Mouse (Mus musculus): ENCODE measurements at regions not wholly inside any gene's neighbourhood (a gene's known extent, or its start where the extent isn't known, plus 50 kb on each side); places are given as distances from the start of the nearest gene placed in this dataset.

GRCm38 (mm10) chr10:12062302-12062701 lies 719.1 kb downstream of the Epm2a start:
- Histone ChIP-seq H3K4me3 (no peak overlapping the region), H3K36me3 (no peaks in the 10 kb centered on the region), H3K9ac (no peak overlapping the region), H3K4me1 (replicated peaks) (no peaks in the 10 kb centered on the region), H3K27ac (ENCODE audit: poor library complexity, severe bottlenecking) (no peak overlapping the region), H3K27me3 (replicated peaks) (no peaks in the 10 kb centered on the region), H3K4me2 (no peak overlapping the region), H3K9me3 (replicated peaks) (no peaks in the 10 kb centered on the region)
- ATAC-seq (ENCODE audit: insufficient number of reproducible peaks, low FRiP score) = no peak
- 73% methylated on average over 1 of the region's 1 CpGs for WGBS

DNA sequence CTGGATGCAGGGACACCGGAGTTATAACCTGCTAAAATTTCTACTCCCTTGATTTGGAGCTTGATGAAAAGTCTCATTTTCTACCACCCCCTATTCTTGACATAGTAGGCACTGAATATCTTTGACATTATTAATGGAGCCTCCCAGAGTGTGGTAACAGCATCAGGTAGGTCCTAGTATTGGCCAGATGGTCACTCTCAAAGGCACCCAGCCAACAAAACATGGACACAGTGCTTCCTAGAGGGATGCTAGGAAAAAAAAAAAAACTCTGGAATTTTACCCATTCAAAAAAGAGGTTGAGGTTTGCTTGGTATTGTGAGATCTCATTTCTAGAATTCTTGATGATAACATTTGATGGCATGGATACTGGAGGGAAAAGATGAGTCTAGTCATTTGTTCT lies 740.8 kb downstream of the Epm2a start:
- Histone ChIP-seq H3K4me2 (no peak overlapping the region), H3K27me3 (replicated peaks) (no peaks in the 10 kb centered on the region), H3K9me3 (replicated peaks) (peaks cover 3% of the 10 kb centered on the region; the same call in 1 of the 2 replicates), H3K9ac (no peak overlapping the region), H3K4me3 (no peak overlapping the region), H3K36me3 (no peaks in the 10 kb centered on the region), H3K4me1 (replicated peaks) (no peaks in the 10 kb centered on the region), H3K27ac (ENCODE audit: poor library complexity, severe bottlenecking) (no peak overlapping the region)
- ATAC-seq (ENCODE audit: insufficient number of reproducible peaks, low FRiP score) = no peak
- WGBS = 87% methylated on average over 1 of the region's 1 CpGs

DNA sequence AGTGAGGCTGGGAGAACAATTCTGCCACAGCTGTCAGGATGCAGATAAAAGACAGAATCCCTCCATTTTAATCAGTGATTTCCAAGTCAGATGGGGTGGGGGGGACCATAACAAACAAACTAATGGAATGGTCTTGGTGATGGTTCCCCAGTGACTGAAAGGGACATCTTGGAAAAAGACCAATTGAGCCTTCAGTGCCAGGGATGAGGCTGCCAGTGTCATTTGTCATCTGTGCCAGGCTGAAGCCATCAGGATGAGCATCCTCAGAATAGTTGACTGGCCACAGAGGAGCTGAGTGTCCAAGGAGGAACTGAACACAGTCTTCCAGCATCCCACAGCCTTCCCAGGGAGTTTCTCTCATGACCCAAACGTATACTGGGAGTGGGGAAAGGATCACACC lies 749.3 kb downstream of the Epm2a start:
- H3K27ac ChIP-seq (ENCODE audit: poor library complexity, severe bottlenecking) = no peak overlapping the region
- H3K9ac ChIP-seq = no peak overlapping the region
- no peaks in the 10 kb centered on the region for H3K9me3 ChIP-seq (replicated peaks)
- H3K4me3 ChIP-seq = no peak overlapping the region
- ATAC-seq (ENCODE audit: insufficient number of reproducible peaks, low FRiP score) = no peak
- no peaks in the 10 kb centered on the region for H3K36me3 ChIP-seq
- no peaks in the 10 kb centered on the region for H3K27me3 ChIP-seq (replicated peaks)
- 44% methylated on average over 1 of the region's 1 CpGs for WGBS
- H3K4me2 ChIP-seq = no peak overlapping the region
- no peaks in the 10 kb centered on the region for H3K4me1 ChIP-seq (replicated peaks)

DNA sequence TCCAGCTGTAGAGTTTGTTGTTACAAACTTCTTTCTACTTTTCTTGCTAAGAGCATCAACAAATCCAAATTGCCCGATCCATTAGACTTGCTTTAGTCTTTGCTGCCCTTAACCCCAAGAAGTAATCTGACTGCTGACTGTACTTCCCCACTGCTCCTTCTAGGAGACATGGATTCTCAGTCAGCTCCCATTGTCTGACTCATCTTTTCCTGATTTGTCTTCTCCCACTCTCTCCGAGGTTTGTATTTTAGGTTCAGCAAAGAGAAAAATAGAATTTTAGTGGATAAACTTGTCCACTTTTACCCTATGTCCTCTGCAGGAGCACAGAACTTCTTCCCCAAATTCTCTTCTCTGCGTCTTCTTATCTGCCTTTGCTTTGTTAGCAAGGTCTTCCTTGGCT lies 753.5 kb downstream of the Epm2a start:
- Histone ChIP-seq H3K4me3 (no peak overlapping the region), H3K4me1 (replicated peaks) (no peaks in the 10 kb centered on the region), H3K27me3 (replicated peaks) (no peaks in the 10 kb centered on the region), H3K4me2 (no peak overlapping the region), H3K36me3 (no peaks in the 10 kb centered on the region), H3K27ac (ENCODE audit: poor library complexity, severe bottlenecking) (no peak overlapping the region), H3K9me3 (replicated peaks) (no peaks in the 10 kb centered on the region), H3K9ac (no peak overlapping the region)
- ATAC-seq (ENCODE audit: insufficient number of reproducible peaks, low FRiP score) = no peak
- 72% methylated on average over 3 of the region's 3 CpGs for WGBS

GRCm38 (mm10) chr10:12107001-12107418 lies 762.2 kb downstream of the Utrn start:
- Histone ChIP-seq H3K9ac (no peak overlapping the region), H3K27ac (ENCODE audit: poor library complexity, severe bottlenecking) (no peak overlapping the region)

DNA sequence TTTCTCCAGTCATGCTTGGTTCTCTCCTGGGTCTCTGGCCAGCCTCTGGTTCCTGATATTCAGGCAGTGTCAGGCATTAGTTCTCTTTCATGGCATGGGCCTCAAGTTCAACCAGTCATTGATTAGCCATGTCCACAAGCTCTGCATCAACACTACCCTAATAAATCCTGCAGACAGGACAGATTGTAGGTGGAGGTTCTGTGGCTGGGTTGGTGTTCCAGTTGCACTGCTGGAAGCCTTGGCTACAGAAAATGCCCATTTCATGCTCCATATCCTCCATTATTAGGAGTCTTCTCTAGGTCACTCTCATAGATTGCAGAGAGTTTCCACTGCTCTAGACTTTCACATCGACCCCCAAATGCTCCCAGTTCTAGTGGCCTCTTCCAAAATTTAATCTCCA lies 757.4 kb downstream of the Utrn start:
- Histone ChIP-seq H3K9ac (no peak overlapping the region), H3K4me2 (no peak overlapping the region), H3K27ac (ENCODE audit: poor library complexity, severe bottlenecking) (no peak overlapping the region), H3K4me3 (no peak overlapping the region), H3K4me1 (replicated peaks) (no peaks in the 10 kb centered on the region), H3K36me3 (no peaks in the 10 kb centered on the region), H3K27me3 (replicated peaks) (no peaks in the 10 kb centered on the region), H3K9me3 (replicated peaks) (no peaks in the 10 kb centered on the region)
- 83% methylated on average over 1 of the region's 1 CpGs for WGBS
- no peak for ATAC-seq (ENCODE audit: insufficient number of reproducible peaks, low FRiP score)

More at GRCm38 (mm10) chr10:12107001-12107418, 762.2 kb downstream of the Utrn start:
- no peaks in the 10 kb centered on the region for H3K9me3 ChIP-seq (replicated peaks)
- H3K36me3 ChIP-seq = no peaks in the 10 kb centered on the region
- H3K27me3 ChIP-seq (replicated peaks) = no peaks in the 10 kb centered on the region
- no peaks in the 10 kb centered on the region for H3K4me1 ChIP-seq (replicated peaks)
- no peak overlapping the region for H3K4me2 ChIP-seq
- ATAC-seq (ENCODE audit: insufficient number of reproducible peaks, low FRiP score) = no peak
- no peak overlapping the region for H3K4me3 ChIP-seq

DNA sequence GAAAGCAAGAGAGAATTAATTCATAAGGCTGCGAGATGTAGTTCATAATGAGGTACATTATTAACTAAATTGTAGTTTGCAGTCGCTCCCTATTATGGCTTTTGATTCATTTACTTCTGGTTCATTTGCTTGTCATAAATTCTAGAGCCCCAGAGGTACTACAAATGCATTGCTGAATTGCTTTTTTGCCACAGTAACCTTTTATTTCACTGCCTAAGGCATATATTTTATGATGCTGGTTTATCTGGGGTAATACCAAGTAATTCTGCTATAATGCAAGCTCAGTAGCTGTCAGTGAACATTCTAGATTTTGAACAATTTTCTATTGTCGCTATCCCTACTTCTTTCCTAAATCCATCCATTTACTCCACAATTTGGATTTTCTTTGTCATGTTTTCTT lies 753.4 kb downstream of the Utrn start:
- ATAC-seq (ENCODE audit: insufficient number of reproducible peaks, low FRiP score) = no peak

DNA sequence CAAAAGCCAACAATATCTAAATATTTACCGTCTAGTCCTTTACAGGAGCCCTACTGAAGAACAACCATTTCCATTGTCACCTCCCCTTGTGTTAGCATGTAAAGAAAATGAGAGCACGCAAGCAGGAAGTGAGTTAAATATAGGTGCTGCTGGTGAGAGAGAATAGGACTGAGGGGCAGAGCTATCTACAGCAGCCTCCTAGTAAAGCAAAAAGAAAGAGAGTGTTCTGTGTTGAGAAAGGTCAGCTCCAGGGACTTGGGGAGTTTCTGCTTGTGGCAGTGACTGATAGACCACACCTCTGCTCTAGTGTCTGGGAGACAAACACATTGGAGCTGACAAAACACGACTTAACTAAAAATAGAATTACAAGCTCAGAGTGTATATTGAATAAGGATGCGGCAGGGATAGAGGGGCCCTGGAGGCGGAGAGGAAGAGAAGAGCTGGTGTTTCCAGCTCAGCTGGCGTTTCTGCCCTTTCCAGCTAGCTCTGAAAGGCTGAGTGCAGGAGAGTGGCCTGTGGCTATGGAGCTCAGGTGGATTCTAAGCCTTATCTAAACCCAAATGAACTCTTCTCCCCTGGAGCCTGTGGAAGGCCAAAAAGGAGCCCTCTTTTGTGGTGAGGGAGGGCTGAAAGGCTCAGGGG lies 752.4 kb downstream of the Utrn start:
- peak overlapping the region; percentile 45 for H3K27ac ChIP-seq (ENCODE audit: poor library complexity, severe bottlenecking)
- H3K36me3 ChIP-seq = no peaks in the 10 kb centered on the region
- no peak overlapping the region for H3K4me3 ChIP-seq
- no peaks in the 10 kb centered on the region for H3K27me3 ChIP-seq (replicated peaks)
- 46% methylated on average over 6 of the region's 6 CpGs for WGBS
- H3K4me1 ChIP-seq (replicated peaks) = peaks cover 5% of the 10 kb centered on the region; the same call in 1 of the 2 replicates
- no peak for ATAC-seq (ENCODE audit: insufficient number of reproducible peaks, low FRiP score)
- no peaks in the 10 kb centered on the region for H3K9me3 ChIP-seq (replicated peaks)
- H3K9ac ChIP-seq = no peak overlapping the region
- H3K4me2 ChIP-seq = peak overlapping the region; percentile 25; the same call in 1 of the 2 replicates

More for the DNA sequence above, 753.4 kb downstream of the Utrn start:
- Histone ChIP-seq H3K9me3 (replicated peaks) (no peaks in the 10 kb centered on the region), H3K4me1 (replicated peaks) (peaks cover 5% of the 10 kb centered on the region; the same call in 1 of the 2 replicates), H3K4me2 (no peak overlapping the region), H3K4me3 (no peak overlapping the region), H3K36me3 (no peaks in the 10 kb centered on the region), H3K9ac (no peak overlapping the region), H3K27me3 (replicated peaks) (no peaks in the 10 kb centered on the region), H3K27ac (ENCODE audit: poor library complexity, severe bottlenecking) (no peak overlapping the region)
- 84% methylated on average over 3 of the region's 3 CpGs for WGBS

- H3K27me3 ChIP-seq (replicated peaks) = no peaks in the 10 kb centered on the region
- H3K27ac ChIP-seq (ENCODE audit: poor library complexity, severe bottlenecking) = no peak overlapping the region
- WGBS = 78% methylated on average over 2 of the region's 2 CpGs
- no peak overlapping the region for H3K9ac ChIP-seq
- no peak overlapping the region for H3K4me3 ChIP-seq
- no peak overlapping the region for H3K4me2 ChIP-seq
- no peaks in the 10 kb centered on the region for H3K9me3 ChIP-seq (replicated peaks)
- no peaks in the 10 kb centered on the region for H3K4me1 ChIP-seq (replicated peaks)
- ATAC-seq (ENCODE audit: insufficient number of reproducible peaks, low FRiP score) = no peak
- H3K36me3 ChIP-seq = no peaks in the 10 kb centered on the region
Measured at GRCm38 (mm10) chr10:12124272-12124671, 744.9 kb downstream of the Utrn start.

DNA sequence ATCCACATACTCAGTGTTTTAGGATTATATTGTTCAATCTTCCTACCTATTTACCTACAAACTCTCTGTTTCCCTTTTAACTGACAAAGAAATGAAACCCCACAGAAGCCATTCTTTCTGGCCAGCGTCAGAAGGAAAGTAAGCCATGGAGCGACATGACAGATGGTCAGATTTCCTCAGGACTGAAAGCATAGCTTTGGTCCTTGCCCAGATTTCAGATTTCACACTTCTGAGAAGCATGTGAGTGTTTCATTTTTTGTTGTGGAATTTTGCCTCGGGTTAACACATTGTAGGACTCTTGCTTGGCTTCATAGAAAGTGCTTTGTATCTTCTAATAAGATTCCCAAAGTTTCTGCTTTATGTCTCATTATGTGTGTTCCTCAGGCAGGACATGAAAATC lies 739.7 kb downstream of the Utrn start:
- no peaks in the 10 kb centered on the region for H3K9me3 ChIP-seq (replicated peaks)
- no peak overlapping the region for H3K9ac ChIP-seq
- H3K36me3 ChIP-seq = no peaks in the 10 kb centered on the region
- no peak overlapping the region for H3K4me3 ChIP-seq
- no peak for ATAC-seq (ENCODE audit: insufficient number of reproducible peaks, low FRiP score)
- H3K27me3 ChIP-seq (replicated peaks) = no peaks in the 10 kb centered on the region
- 61% methylated on average over 3 of the region's 3 CpGs for WGBS
- H3K4me2 ChIP-seq = no peak overlapping the region
- no peak overlapping the region for H3K27ac ChIP-seq (ENCODE audit: poor library complexity, severe bottlenecking)
- H3K4me1 ChIP-seq (replicated peaks) = no peaks in the 10 kb centered on the region

- Histone ChIP-seq H3K9me3 (replicated peaks) (no peaks in the 10 kb centered on the region), H3K27me3 (replicated peaks) (no peaks in the 10 kb centered on the region), H3K4me3 (no peak overlapping the region), H3K36me3 (no peaks in the 10 kb centered on the region), H3K4me1 (replicated peaks) (no peaks in the 10 kb centered on the region), H3K9ac (no peak overlapping the region), H3K4me2 (no peak overlapping the region), H3K27ac (ENCODE audit: poor library complexity, severe bottlenecking) (no peak overlapping the region)
- no peak for ATAC-seq (ENCODE audit: insufficient number of reproducible peaks, low FRiP score)
- 37% methylated on average over 1 of the region's 1 CpGs for WGBS
Measured at GRCm38 (mm10) chr10:12144691-12145090, 724.5 kb downstream of the Utrn start.

DNA sequence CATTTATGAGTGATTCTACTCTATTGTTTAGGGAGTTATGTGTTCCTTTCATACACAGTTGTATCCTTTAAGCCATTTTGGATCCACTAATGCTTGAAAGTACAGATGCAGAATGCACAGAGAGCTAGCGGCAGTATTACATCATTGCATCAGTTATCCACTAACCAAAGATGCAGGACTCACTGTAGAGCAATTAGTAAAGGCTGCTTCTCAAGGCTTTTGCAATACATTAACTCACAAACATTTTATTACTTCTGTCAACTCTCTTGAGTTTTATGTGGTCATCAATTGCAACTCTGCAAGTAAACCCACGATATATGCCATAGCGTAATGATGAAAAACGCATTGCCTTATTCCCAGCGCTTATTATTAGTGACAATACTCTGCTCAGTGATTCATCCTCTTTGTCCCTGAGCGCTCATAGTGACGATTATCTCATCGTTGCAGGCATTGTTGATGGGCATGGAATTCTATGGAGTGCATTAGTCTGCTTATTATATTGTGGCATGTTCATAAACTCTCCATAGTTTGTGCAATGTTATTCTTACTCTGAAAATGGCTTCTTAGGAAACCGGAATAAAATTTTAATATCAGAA lies 722.1 kb downstream of the Utrn start:
- 85% methylated on average over 9 of the region's 9 CpGs for WGBS
- Histone ChIP-seq H3K4me2 (no peak overlapping the region), H3K27me3 (replicated peaks) (no peaks in the 10 kb centered on the region), H3K9me3 (replicated peaks) (no peaks in the 10 kb centered on the region), H3K9ac (no peak overlapping the region), H3K36me3 (no peaks in the 10 kb centered on the region), H3K4me1 (replicated peaks) (no peaks in the 10 kb centered on the region), H3K4me3 (no peak overlapping the region), H3K27ac (ENCODE audit: poor library complexity, severe bottlenecking) (no peak overlapping the region)
- no peak for ATAC-seq (ENCODE audit: insufficient number of reproducible peaks, low FRiP score)
